Mouse (Mus musculus) urinary bladder, adult 18-20 months (tissue): ENCODE measurements around the gene Glod4.

Experiments used
- DNase-seq, 2 experiments: peaks; one replicate each; pipeline ENCODE4 v3.0.0; 2022; ENCODE audit warnings: low spot score in 2 of 2, mixed read lengths in 2 of 2

The Glod4 gene

GRCm38 (mm10) chr11:76083941-76084367 is 159.6 kb downstream of the Glod4 start:
- no peak for DNase-seq

DNA sequence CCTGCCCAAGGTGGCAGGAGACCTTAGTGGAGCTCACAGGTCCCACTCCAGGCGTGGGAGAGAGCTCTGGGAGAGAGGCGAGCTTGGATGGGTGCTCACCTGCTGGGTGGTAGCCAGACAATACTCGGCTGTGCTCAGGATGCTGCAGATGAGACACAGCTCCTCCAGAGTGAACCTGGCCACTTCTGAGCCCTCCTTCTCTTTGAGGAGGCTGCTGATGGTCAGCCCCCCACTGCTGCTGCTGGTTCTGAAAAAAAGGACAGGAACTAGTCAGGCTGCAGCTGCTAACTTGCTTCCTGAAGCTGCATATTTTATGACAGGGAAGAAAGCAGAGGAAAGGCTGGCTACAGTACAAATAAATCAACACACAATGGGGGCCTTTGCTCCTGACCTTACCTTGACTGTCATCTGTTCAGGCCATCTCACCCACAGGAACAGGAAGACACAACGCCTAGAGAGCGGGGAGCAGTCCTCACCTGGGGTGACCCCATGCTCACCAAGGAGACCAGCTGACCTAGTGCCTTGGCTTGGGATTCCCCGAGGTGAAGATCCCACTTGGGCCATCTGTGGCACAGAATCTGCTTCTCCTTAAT is 162.4 kb downstream of the Glod4 start:
- DNase-seq = no peak

DNA sequence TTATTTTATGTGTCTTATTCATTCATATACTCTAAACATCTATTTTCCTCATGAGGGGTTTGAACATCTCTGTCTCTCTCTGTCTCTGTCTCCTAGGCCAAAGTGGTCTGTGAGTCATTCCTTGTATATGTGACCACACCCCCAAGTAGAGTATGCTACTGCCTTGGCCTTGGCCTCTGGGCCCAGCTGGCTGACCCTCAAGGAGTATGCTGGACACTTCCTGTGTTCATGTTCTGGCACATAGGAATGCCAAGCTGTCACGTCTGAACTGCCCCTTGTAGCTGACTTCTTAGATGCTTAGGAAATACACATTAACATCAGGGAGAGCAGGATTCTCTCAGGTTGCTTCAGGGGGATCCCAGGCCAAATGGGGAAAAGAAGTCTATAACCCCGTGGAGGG is 163.2 kb downstream of the Glod4 start:
- DNase-seq = no peak

DNA sequence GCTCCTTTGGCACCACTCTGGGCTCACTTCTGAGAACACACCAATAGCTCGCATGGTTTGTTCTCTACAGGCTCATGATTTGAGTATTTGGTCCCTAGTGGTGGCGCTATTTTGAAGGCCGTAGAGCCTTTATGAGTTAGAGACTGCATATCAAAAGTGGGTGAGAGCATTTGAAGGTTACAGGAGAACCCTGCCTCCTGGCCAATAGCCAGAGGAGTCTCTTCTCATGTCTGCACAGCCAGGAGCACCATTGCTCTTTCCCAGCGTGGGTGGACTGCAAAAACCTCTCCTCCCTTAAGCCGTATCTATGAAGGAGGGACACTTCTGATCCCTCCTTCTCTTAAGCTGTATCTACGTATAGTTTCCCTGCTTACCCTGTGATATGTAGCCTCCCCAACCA is 166.2 kb downstream of the Glod4 start:
- no peak for DNase-seq

GRCm38 (mm10) chr11:76074296-76075093 is 169.0 kb downstream of the Glod4 start:
- no peak for DNase-seq
